Comparison of ENCODE assay signal across 21 mouse cellular contexts in the genomic region with DNA sequence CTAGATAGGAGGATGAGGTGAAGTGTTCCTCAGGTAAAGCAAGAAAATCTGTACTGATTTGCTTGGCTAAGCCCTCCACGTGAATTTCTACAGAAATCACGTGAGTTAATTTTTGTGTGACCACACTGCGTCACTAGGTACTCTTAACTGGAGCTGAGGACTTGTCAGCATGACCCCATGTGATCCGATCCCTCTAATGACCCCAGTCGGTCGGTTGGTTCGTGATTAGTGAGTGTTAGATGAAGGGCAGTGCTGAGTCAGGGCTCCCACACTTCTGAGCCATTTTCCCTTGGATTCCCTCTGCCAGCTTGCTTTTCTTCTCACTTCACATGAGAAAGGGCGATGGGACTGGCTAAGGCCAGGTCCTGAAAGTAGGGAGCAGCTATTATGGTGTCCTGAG.
DNase-seq lines count a peak whose midpoint lies in the region; ATAC-seq and TF ChIP-seq lines count a peak whose summit lies in the region.
"Had no signal": no experiment of that assay in that cellular context is flagged by ENCODE, and none has a peak within 500 bp of the region (broad histone marks: within the 10 kb centered on the region; RNA-seq: fewer than 3 reads in every experiment).

No protein-coding gene starts in this region.

- no peaks in the 10 kb centered on the region for H3K9me3 ChIP-seq in heart, embryonic 15.5 days (replicated peaks)
- no peaks in the 10 kb centered on the region for H3K9me3 ChIP-seq in intestine, embryonic 15.5 days
- H3K9me3 ChIP-seq: embryonic facial prominence, embryonic 10.5 days; forebrain, embryonic 15.5 days; heart, embryonic 12.5 days; hindbrain, embryonic 13.5 days had no signal

- TF ChIP-seq CTCF in kidney, adult 2 months (conservative IDR thresholded peaks at IDR 0.05; ENCODE audit: insufficient read depth, insufficient read length, low read depth, low read length), result no peak
- no peak for TF ChIP-seq CTCF in testis, adult 2 months (IDR thresholded peaks at IDR 0.05; ENCODE audit: control insufficient read depth, insufficient read depth, insufficient replicate concordance, low read depth, low read length)

- peaks cover 19% of the 10 kb centered on the region; the same call in 1 of the 2 replicates for H3K4me1 ChIP-seq in heart, embryonic 15.5 days (replicated peaks)
- H3K4me1 ChIP-seq in kidney, adult 2 months (ENCODE audit: control insufficient read depth, insufficient read depth, low read length), result peaks cover 30% of the 10 kb centered on the region
- H3K4me1 ChIP-seq in testis, adult 2 months (ENCODE audit: control insufficient read depth, insufficient read depth, low read length), result no peaks in the 10 kb centered on the region; the same call in 1 of the 2 replicates
- H3K4me1 ChIP-seq in intestine, embryonic 15.5 days (replicated peaks), result no peaks in the 10 kb centered on the region
- H3K4me1 ChIP-seq: forebrain, embryonic 15.5 days had no signal

- DNase-seq in heart, adult 9 months (ENCODE audit: low spot score in 2 of 2), result no peak
- peak; percentile 84 for DNase-seq in kidney, adult 2 months
- DNase-seq in kidney, postnatal 4 days, result no peak
- DNase-seq in testis, postnatal 10 days (ENCODE audit: low spot score), result no peak
- peak; percentile 71 to 83 for DNase-seq in kidney, postnatal 36 days
- DNase-seq: adrenal gland, adult 2 months; adrenal gland, postnatal 25 days; cerebellum, adult 2 months; cerebellum, postnatal 10 days; gastrocnemius, postnatal 36 days; heart, adult 11 months; heart, postnatal 10 days had no signal

- H3K27ac ChIP-seq in heart, embryonic 15.5 days, result peak overlapping the region; percentile 9; the same call in 1 of the 2 replicates
- peak overlapping the region; percentile 66 for H3K27ac ChIP-seq in kidney, adult 2 months (ENCODE audit: insufficient read depth, low read depth, low read length)
- peak overlapping the region; percentile 39 for H3K27ac ChIP-seq in testis, adult 2 months (ENCODE audit: control insufficient read depth, insufficient read depth, low read depth, low read length)
- no peak overlapping the region for H3K27ac ChIP-seq in intestine, embryonic 15.5 days
- H3K27ac ChIP-seq: embryonic facial prominence, embryonic 10.5 days; forebrain, embryonic 15.5 days; hindbrain, embryonic 13.5 days; hindbrain, postnatal 0 days had no signal

- H3K36me3 ChIP-seq in heart, embryonic 15.5 days, result no peaks in the 10 kb centered on the region
- H3K36me3 ChIP-seq in kidney, adult 2 months (ENCODE audit: control insufficient read depth, insufficient read depth, low read length), result no peaks in the 10 kb centered on the region
- no peaks in the 10 kb centered on the region for H3K36me3 ChIP-seq in testis, adult 2 months (ENCODE audit: control insufficient read depth, insufficient read depth, low read length)
- no peaks in the 10 kb centered on the region for H3K36me3 ChIP-seq in intestine, embryonic 15.5 days
- H3K36me3 ChIP-seq: forebrain, embryonic 15.5 days; hindbrain, embryonic 13.5 days had no signal

- no peak overlapping the region for H3K4me3 ChIP-seq in heart, embryonic 15.5 days
- no peak overlapping the region for H3K4me3 ChIP-seq in kidney, adult 2 months (ENCODE audit: insufficient read depth, low read depth, low read length)
- H3K4me3 ChIP-seq in testis, adult 2 months (ENCODE audit: control insufficient read depth, low read depth, low read length), result no peak overlapping the region
- no peak overlapping the region for H3K4me3 ChIP-seq in intestine, embryonic 15.5 days (replicated peaks)
- H3K4me3 ChIP-seq: embryonic facial prominence, embryonic 10.5 days; erythroblast, embryonic 14.5 days; forebrain, embryonic 15.5 days; heart, embryonic 12.5 days; hindbrain, embryonic 13.5 days had no signal

- ATAC-seq in heart, embryonic 15.5 days (replicated peaks; ENCODE audit: insufficient number of reproducible peaks, insufficient read depth, low FRiP score, low read depth), result no peak
- ATAC-seq in intestine, embryonic 15.5 days, result no peak
- ATAC-seq: forebrain, embryonic 15.5 days; hindbrain, postnatal 0 days had no signal

- no peak overlapping the region for H3K9ac ChIP-seq in heart, embryonic 15.5 days
- no peak overlapping the region for H3K9ac ChIP-seq in intestine, embryonic 15.5 days
- H3K9ac ChIP-seq: forebrain, embryonic 15.5 days; heart, embryonic 12.5 days; hindbrain, embryonic 13.5 days had no signal

- 60% methylated on average over 8 of the region's 8 CpGs for WGBS in heart, embryonic 15.5 days
- 42% methylated on average over 8 of the region's 8 CpGs for WGBS in kidney, adult 2 months
- 75% methylated on average over 8 of the region's 8 CpGs for WGBS in intestine, embryonic 15.5 days

- TF ChIP-seq POLR2A in kidney, adult 2 months (IDR thresholded peaks at IDR 0.05; ENCODE audit: low read depth, low read length), result no peak
- no peak for TF ChIP-seq POLR2A in testis, adult 2 months (IDR thresholded peaks at IDR 0.05; ENCODE audit: control insufficient read depth, low read depth, low read length)

- H3K4me2 ChIP-seq in heart, embryonic 15.5 days, result no peak overlapping the region
- no peak overlapping the region for H3K4me2 ChIP-seq in intestine, embryonic 15.5 days (replicated peaks)
- H3K4me2 ChIP-seq: forebrain, embryonic 15.5 days; heart, embryonic 12.5 days; hindbrain, embryonic 13.5 days had no signal

- no peaks in the 10 kb centered on the region for H3K27me3 ChIP-seq in heart, embryonic 15.5 days
- H3K27me3 ChIP-seq in kidney, adult 2 months (replicated peaks; ENCODE audit: control insufficient read depth, insufficient read depth, low read length), result no peaks in the 10 kb centered on the region
- H3K27me3 ChIP-seq in testis, adult 2 months (ENCODE audit: control insufficient read depth, insufficient read depth, low read length), result no peaks in the 10 kb centered on the region
- no peaks in the 10 kb centered on the region for H3K27me3 ChIP-seq in intestine, embryonic 15.5 days (replicated peaks)
- H3K27me3 ChIP-seq: forebrain, embryonic 15.5 days; heart, embryonic 12.5 days; hindbrain, embryonic 13.5 days had no signal

Comparison
In these comparisons a context has a peak if more than half of its experiments do, and no peak if none do; other contexts are left out.
1. DNase-seq: peak in kidney, adult 2 months (single experiment) and kidney, postnatal 36 days (2 of 2); none in heart, adult 9 months (0 of 2), kidney, postnatal 4 days (0 of 2) and testis, postnatal 10 days (single experiment).